Mouse (Mus musculus) CH12.LX (cell line): Measurements from ENCODE around the gene Jaml. TPM values are rescaled to one million over a fixed set of nuclear protein-coding genes. Genes with fewer than 3 reads are reported as not detected.

Experiments used
- DNase-seq: peaks from one replicate; pipeline ENCODE4 v3.0.0-alpha.2; 2013; ENCODE audit errors: extremely low read depth
- H3K27ac ChIP-seq: 2 replicates; pipeline ENCODE4 v1.5.1; 2012; ENCODE audit warnings: low read depth, mild to moderate bottlenecking, control low read depth, moderate library complexity; ENCODE audit not compliant: insufficient read depth
- H3K27me3 ChIP-seq: replicated peaks from 2 replicates; pipeline ENCODE3; 2012; ENCODE audit warnings: inconsistent platforms
- H3K36me3 ChIP-seq, 2 experiments: replicated peaks in 1 of 2; 2 replicates each; pipeline versions ENCODE3 to v1.6.1; 2012; ENCODE audit warnings: inconsistent platforms in 1 of 2, low read length in 1 of 2, mild to moderate bottlenecking in 1 of 2, mixed read lengths in 1 of 2, moderate library complexity in 1 of 2; ENCODE audit not compliant: control insufficient read depth in 1 of 2, insufficient read depth in 1 of 2
- H3K4me1 ChIP-seq, 2 experiments: 2 replicates each; pipeline ENCODE4 v1.6.1; 2012; ENCODE audit warnings: inconsistent platforms in 1 of 2, moderate library complexity in 1 of 2; ENCODE audit not compliant: insufficient read depth in 2 of 2, control insufficient read depth in 1 of 2
- H3K4me2 ChIP-seq: 2 replicates; pipeline ENCODE4 v1.6.1; 2012; ENCODE audit warnings: low read depth, mild to moderate bottlenecking, control low read depth; ENCODE audit not compliant: poor library complexity, insufficient read depth, severe bottlenecking
- H3K4me3 ChIP-seq, 3 experiments: fragments of 150-350 bp in 1 of 3; sonication (generic) in 1 of 3; replicated peaks in 1 of 3; 2 replicates each; pipeline versions ENCODE3 to v1.5.1; 2011 to 2012; ENCODE audit warnings: low read depth in 2 of 3, low read length in 2 of 3, mild to moderate bottlenecking in 2 of 3, moderate library complexity in 2 of 3, control low read depth in 1 of 3, improper control_type of control experiment in 1 of 3, inconsistent platforms in 1 of 3, mixed read lengths in 1 of 3; ENCODE audit not compliant: poor library complexity in 1 of 3
- H3K79me2 ChIP-seq: replicated peaks from 2 replicates; pipeline ENCODE4 v1.6.1; 2012; ENCODE audit warnings: mild to moderate bottlenecking, moderate library complexity; ENCODE audit not compliant: control insufficient read depth, poor library complexity, insufficient read depth, severe bottlenecking; ENCODE audit errors: extremely low read depth
- H3K9ac ChIP-seq: 2 replicates; pipeline ENCODE4 v1.6.1; 2012; ENCODE audit warnings: low read depth, mild to moderate bottlenecking, control low read depth, moderate library complexity; ENCODE audit not compliant: insufficient read depth
- H3K9me3 ChIP-seq: replicated peaks from 2 replicates; pipeline ENCODE3; 2012; ENCODE audit warnings: low read length, inconsistent platforms, mixed read lengths
- CHD1 ChIP-seq: IDR thresholded peaks from 2 replicates; pipeline ENCODE4 v1.6.1; 2012; ENCODE audit warnings: low read depth, low read length, improper control_type of control experiment, inconsistent platforms
- E2F4 ChIP-seq: IDR thresholded peaks from 2 replicates; pipeline ENCODE4 v1.6.1; 2011; ENCODE audit warnings: low read depth, low read length, improper control_type of control experiment; ENCODE audit not compliant: insufficient replicate concordance
- HCFC1 ChIP-seq: IDR thresholded peaks from 2 replicates; pipeline ENCODE4 v1.6.1; 2012; ENCODE audit warnings: low read depth, mild to moderate bottlenecking, inconsistent platforms, low read length, improper control_type of control experiment
- JUN ChIP-seq: IDR thresholded peaks from 2 replicates; pipeline ENCODE4 v1.6.1; 2011; ENCODE audit warnings: low read depth, mild to moderate bottlenecking, low read length, improper control_type of control experiment, moderate library complexity; ENCODE audit not compliant: insufficient read depth
- JUND ChIP-seq: conservative IDR thresholded peaks from 2 replicates; pipeline ENCODE4 v1.6.1; 2011; ENCODE audit warnings: low read depth, low read length, improper control_type of control experiment
- MYC ChIP-seq: IDR thresholded peaks from 2 replicates; pipeline ENCODE4 v1.6.1; 2011; ENCODE audit warnings: low read depth, mild to moderate bottlenecking, improper control_type of control experiment, low read length
- PAX5 ChIP-seq: IDR thresholded peaks from 2 replicates; pipeline ENCODE4 v1.6.1; 2012; ENCODE audit warnings: low read length, inconsistent platforms, mixed read lengths
- POLR2AphosphoS2 ChIP-seq: IDR thresholded peaks from 2 replicates; pipeline ENCODE4 v1.6.1; 2011; ENCODE audit warnings: low read depth, low read length, improper control_type of control experiment
- SMC3 ChIP-seq: IDR thresholded peaks from 2 replicates; pipeline ENCODE4 v1.6.1; 2011; ENCODE audit warnings: low read depth, low read length, improper control_type of control experiment
- TBP ChIP-seq: conservative IDR thresholded peaks from 2 replicates; pipeline ENCODE4 v1.6.1; 2011; ENCODE audit warnings: low read depth, low read length, improper control_type of control experiment
- USF1 ChIP-seq: IDR thresholded peaks from 2 replicates; pipeline ENCODE4 v1.6.1; 2014; ENCODE audit warnings: low read depth, mild to moderate bottlenecking, inconsistent platforms, low read length, improper control_type of control experiment
- USF2 ChIP-seq: conservative IDR thresholded peaks from 2 replicates; pipeline ENCODE4 v1.6.1; 2011; ENCODE audit warnings: low read depth, low read length, improper control_type of control experiment
- ZNF384 ChIP-seq: IDR thresholded peaks from 2 replicates; pipeline ENCODE4 v1.6.1; 2012; ENCODE audit warnings: low read depth, low read length, improper control_type of control experiment, inconsistent platforms
- dilution Hi-C: fragments of 300-500 bp; cut with MboI; formaldehyde crosslinking; loops from 2 replicates; pipeline ENCODE4 v1.14.3; 2020; ENCODE audit warnings: low sequenced_read_pairs; ENCODE audit not compliant: extremely low pct_unique_long_range_greater_than_20kb, extremely low pct_ligation_motif_present
- in situ Hi-C: fragments of 300-500 bp; cut with MboI; formaldehyde crosslinking; loops from 3 replicates; pipeline ENCODE4 v1.14.3; 2019; ENCODE audit warnings: low sequenced_read_pairs, low pct_ligation_motif_present, low pct_unique_long_range_greater_than_20kb, mixed read lengths
- polyA plus RNA-seq: library from polyadenylated mRNA; unstranded; fragments of >175 nt; gene quantifications from 2 replicates; pipeline ENCODE4 v1.2.1, GENCODE M21; 2012; ENCODE audit warnings: low read depth; ENCODE audit not compliant: insufficient read length
- total RNA-seq, 2 experiments: library from RNA; depleted of rRNA; stranded (reverse); fragments of 300-350 nt in 1 of 2; fragments of >200 nt in 1 of 2; gene quantifications; 2 replicates each; pipeline ENCODE4 v1.2.3; 2012 to 2014

The Jaml gene
- total and polyA plus RNA-seq, 3 experiments = 0.51 to 1.1 (median 0.87) TPM

DNA sequence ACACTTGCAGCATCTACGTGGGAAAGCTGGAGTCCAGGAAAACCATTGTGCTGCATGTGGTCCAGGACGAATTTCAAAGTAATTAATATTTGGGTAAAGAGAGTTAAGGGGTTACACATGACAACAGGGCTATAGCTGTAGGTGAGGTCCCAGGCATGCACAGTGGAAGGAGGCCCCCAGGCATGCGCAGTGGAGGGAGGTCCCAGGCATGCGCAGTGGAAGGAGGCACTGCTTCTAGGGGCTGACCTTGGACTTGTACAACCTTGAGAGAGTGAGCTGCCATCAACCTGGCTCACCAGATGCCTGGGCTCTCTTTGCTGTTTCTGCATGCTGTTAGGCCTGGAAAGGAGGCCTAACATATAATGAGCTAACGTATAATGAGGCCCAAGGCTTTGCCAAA, 18.9 kb downstream of the Jaml start:
- H3K27ac ChIP-seq = no peak overlapping the region
- H3K79me2 ChIP-seq = no peaks in the 10 kb centered on the region
- H3K4me1 ChIP-seq = peaks cover 4 to 16% of the 10 kb centered on the region in 2 experiments; a peak in 3 of 4 replicates
- no peaks in the 10 kb centered on the region for H3K9me3 ChIP-seq
- TF ChIP-seq PAX5 = no peak
- H3K4me2 ChIP-seq = no peak overlapping the region
- H3K9ac ChIP-seq = no peak overlapping the region
- no peaks in the 10 kb centered on the region for H3K36me3 ChIP-seq
- dilution Hi-C loops = no loop called here
- in situ Hi-C loops = no loop called here
- H3K27me3 ChIP-seq = no peaks in the 10 kb centered on the region
- no peak for DNase-seq
- H3K4me3 ChIP-seq = no peak overlapping the region

DNA sequence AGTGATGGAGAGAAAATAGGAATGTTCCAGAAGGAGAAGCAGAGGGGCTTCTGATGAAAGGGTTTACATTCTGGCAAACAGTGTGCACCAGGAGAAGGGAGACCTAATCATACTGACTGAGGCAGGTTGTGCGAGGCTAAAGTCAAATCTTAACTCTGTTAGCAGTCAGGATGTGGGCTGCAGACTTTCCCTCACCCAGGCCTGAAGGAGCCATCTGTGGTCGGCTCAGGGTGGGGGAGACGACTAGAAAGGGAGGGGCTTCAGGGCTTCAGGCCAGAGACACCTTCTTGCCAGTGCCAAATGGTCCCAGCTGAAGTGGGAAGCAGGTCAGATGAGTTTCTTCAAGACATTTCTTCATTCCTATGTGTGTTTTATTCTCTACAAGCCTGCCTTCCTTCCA, 19.4 kb downstream of the Jaml start:
- no peak for TF ChIP-seq POLR2AphosphoS2
- no peak for TF ChIP-seq TBP
- Histone ChIP-seq H3K4me1 (peaks cover 7 to 18% of the 10 kb centered on the region in 2 experiments; a peak in 3 of 4 replicates), H3K27ac (no peak overlapping the region), H3K79me2 (no peaks in the 10 kb centered on the region), H3K9me3 (no peaks in the 10 kb centered on the region), H3K4me3 (no peak overlapping the region), H3K9ac (no peak overlapping the region), H3K36me3 (no peaks in the 10 kb centered on the region), H3K4me2 (no peak overlapping the region), H3K27me3 (no peaks in the 10 kb centered on the region)
- no peak for DNase-seq
- dilution Hi-C loops = no loop called here
- in situ Hi-C loops = no loop called here

DNA sequence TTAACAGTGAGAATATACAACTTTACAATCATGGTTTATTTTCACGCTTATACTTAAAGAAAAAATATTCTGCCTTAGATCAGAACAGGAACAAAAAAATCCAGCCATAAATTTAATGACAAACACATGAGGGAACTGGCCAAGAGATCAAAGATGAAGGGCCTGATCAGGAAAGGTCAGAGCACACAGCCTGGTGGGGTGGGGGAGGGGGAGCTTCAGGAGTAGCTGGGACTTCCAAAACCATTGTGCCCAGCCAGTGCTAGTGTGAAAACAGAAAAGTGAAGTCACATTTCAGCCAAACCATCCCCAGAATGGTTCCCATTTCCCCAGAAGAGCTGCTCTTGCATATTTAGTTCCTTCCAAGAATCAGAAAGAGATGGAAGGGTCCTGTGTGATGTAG, 23.5 kb downstream of the Jaml start:
- no peak overlapping the region for H3K4me3 ChIP-seq
- H3K9ac ChIP-seq = no peak overlapping the region
- no peak overlapping the region for H3K4me2 ChIP-seq
- no peaks in the 10 kb centered on the region for H3K79me2 ChIP-seq
- DNase-seq = no peak
- H3K4me1 ChIP-seq = peaks cover 11 to 22% of the 10 kb centered on the region in 2 experiments; a peak in 3 of 4 replicates
- dilution Hi-C loops (no loop called here), in situ Hi-C loops (no loop called here)
- TF ChIP-seq JUND (no peak), CHD1 (no peak), MYC (no peak), HCFC1 (no peak), ZNF384 (no peak), USF2 (no peak), USF1 (no peak), SMC3 (no peak), JUN (no peak), E2F4 (no peak), POLR2AphosphoS2 (no peak)
- no peaks in the 10 kb centered on the region for H3K27me3 ChIP-seq
- no peak overlapping the region for H3K27ac ChIP-seq
- peaks cover 2% of the 10 kb centered on the region in 2 experiments for H3K36me3 ChIP-seq
- H3K9me3 ChIP-seq = no peaks in the 10 kb centered on the region
